ENCODE assay signal across 18 mouse cellular contexts in genomic region chr3:123089297-123090020, GRCm38 (mm10). TPM values are rescaled to one million over a fixed set of nuclear protein-coding genes. Genes with fewer than 3 reads are reported as not detected.
"Had no signal": no experiment of that assay in that cellular context is flagged by ENCODE, and none has a peak within 500 bp of the region (broad histone marks: within the 10 kb centered on the region; RNA-seq: fewer than 3 reads in every experiment).

No protein-coding gene starts in this region.

- H3K27me3 ChIP-seq: limb, embryonic 15.5 days; liver, embryonic 12.5 days; neural tube, embryonic 15.5 days had no signal

- DNase-seq: kidney, adult 8-10 months; kidney, postnatal 25 days; lung, embryonic 14.5 days; lung, postnatal 10 days; lung, postnatal 4 days; midbrain, embryonic 14.5 days; right cerebral cortex, adult 18-20 months; right cerebral cortex, postnatal 25 days; thymus, adult 2 months; thymus, postnatal 25 days had no signal

- H3K4me3 ChIP-seq: left cerebral cortex, adult 2 months; limb, embryonic 15.5 days; liver, embryonic 12.5 days; midbrain, embryonic 10.5 days; myocyte; neural tube, embryonic 15.5 days had no signal

- H3K9me3 ChIP-seq: limb, embryonic 15.5 days; liver, embryonic 12.5 days; midbrain, embryonic 10.5 days; neural tube, embryonic 15.5 days had no signal

- H3K4me2 ChIP-seq: limb, embryonic 15.5 days; liver, embryonic 12.5 days; lung, embryonic 14.5 days; neural tube, embryonic 15.5 days had no signal

- ATAC-seq: liver, embryonic 12.5 days had no signal

- H3K9ac ChIP-seq: limb, embryonic 15.5 days; liver, embryonic 12.5 days; lung, embryonic 14.5 days; neural tube, embryonic 15.5 days had no signal

- H3K27ac ChIP-seq: left cerebral cortex, adult 2 months; limb, embryonic 15.5 days; liver, embryonic 12.5 days; midbrain, embryonic 10.5 days; neural tube, embryonic 15.5 days had no signal

- H3K36me3 ChIP-seq: limb, embryonic 15.5 days; liver, embryonic 12.5 days; midbrain, embryonic 10.5 days; neural tube, embryonic 15.5 days had no signal

RNA-seq across cellular contexts. Expression of gene Myoz2, which starts 54.6 kb away (rescaled TPM):
- total RNA-seq: left cerebral cortex, adult 2 months; left cerebral cortex, postnatal 14 days; megakaryocyte, adult 5-6 weeks had no signal
- polyA plus RNA-seq: midbrain, embryonic 10.5 days; midbrain, embryonic 14.5 days had no signal
